Mouse (Mus musculus) lung, postnatal 0 days (tissue): ENCODE measurements around the gene Lgi1.

Source experiments
- CTCF ChIP-seq: IDR thresholded peaks from 2 replicates; pipeline ENCODE4 v1.5.1; 2016; ENCODE audit warnings: antibody characterized with exemption, mild to moderate bottlenecking
- EP300 ChIP-seq: IDR thresholded peaks from 2 replicates; pipeline ENCODE4 v1.6.1; 2016; ENCODE audit warnings: antibody characterized with exemption, mild to moderate bottlenecking, control low read depth

DNA sequence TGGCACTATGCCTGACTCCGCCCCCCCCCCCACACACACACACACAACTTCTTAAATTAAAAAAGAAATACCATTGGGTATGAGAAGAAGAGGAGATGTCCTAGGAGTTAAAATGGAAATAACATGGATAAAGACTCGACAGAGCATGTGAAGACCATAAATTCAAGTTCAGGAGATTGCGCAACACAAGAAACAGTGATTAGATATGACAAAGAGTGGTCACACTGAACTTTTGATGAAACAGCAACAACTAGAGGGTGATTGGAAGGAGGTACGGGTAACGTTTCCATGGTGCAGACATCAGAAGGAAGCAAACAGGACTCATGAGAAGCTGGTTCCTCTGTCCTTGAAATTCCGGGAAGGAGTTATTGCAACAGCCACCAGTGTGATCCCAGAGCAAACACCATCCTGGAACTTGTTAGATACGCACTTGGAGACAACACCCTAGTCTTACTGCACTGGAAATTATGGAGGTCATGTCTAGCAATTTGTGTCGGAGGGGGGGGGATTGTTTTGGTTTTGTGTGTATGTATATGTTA lies 22.0 kb upstream of the Lgi1 start:
- TF ChIP-seq CTCF = no peak
- TF ChIP-seq EP300 = no peak
